Mouse (Mus musculus) lung, postnatal 25 days (tissue): Measurements from ENCODE around the gene Krit1.
"Not testable (repeated sequence)": the region's sequence is repeated elsewhere in the genome, so short reads cannot be mapped to it uniquely, and the experiment has no call there.

Source experiments
- DNase-seq: peaks from one replicate; pipeline ENCODE4 v3.0.0; 2022; ENCODE audit warnings: low spot score

Gene Krit1

DNA sequence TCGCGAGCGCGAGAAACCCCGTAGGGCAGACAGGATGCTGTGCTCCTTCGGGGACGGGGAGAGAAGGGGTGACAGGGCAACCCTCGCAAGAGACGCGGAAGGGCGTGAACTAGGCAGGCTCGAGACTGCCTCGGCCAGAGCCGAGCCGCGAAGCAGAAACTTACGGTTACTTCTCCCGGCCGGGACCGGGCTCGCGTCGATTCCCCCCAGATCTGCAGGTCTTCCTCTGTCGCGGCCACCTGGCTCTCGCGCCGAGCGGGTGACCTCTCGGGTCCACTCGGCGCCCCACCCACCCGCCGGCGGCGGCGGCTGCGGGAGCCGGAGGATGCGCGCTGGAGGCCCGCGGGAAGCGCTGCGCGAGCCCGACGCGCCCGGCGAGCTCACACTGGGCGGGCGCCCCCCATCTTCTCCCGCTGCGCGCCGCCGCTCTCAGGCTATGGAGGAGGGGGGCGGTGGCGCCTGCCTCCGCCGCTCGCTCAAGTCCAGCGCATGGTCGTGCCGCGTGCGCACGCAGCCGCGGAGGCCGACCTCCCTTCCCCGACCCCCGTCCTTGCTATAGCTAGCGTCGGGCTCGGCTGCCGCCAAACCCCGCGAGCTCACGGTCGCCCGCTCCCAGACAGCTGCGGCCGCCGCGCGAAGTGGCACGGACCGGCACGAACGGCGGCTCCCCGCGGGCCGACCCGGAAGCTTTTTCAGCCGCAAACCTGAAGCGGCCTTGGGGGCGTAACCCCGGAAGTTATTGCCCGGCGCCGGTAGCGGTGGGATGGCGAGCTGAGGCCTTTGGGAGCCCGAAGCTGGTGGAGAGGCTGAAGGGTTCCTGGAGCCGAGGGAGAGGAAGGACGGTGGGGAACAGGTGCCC, at the start of gene Krit1, which contains the start of gene Ankib1:
TSS of gene Krit1 (plus strand) at position 752 of the 859 bp plus-strand sequence.
TSS of gene Ankib1 (minus strand) at position 493 of the 859 bp plus-strand sequence.
- DNase-seq = peak; percentile 90

DNA sequence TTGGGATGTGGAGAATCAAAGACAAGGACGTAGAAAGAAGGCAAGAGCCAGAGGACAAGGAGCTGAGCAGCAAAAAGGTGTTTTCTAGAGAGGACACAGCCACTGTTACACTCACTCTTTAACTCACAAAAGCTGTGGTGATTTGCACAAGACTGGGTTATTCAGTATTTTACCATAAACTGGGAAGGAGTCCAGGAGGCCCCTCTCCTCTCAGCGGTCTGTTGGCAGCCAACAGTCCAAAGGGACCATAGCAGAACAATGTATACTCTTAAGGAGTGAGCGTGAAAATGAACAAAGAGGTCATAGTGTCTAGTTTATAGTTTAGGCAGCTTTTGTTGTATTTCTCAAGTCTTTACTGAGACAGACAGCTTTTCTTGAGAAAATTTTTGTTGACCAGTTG, 31.5 kb upstream of the Krit1 start:
- DNase-seq = no peak

DNA sequence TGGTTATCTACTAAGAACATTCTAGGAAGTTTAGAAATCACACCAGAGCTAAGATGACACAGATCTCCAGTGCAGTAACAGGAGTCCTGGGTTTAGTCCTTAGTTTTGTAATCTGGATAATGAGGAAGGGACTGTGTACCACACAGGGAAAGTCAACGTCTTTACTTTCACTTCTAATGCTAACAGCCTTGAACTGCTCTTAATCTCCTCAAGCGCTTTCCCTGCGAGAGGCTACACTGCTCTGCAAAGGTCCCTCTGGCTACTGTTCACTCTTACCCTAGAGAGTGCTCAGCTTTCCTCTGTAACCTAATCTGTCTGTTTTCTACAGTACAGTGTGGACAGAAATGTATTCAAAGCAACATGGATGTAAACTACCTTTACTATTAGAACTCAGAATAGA, 31.0 kb upstream of the Krit1 start:
- peak; percentile 16 for DNase-seq

DNA sequence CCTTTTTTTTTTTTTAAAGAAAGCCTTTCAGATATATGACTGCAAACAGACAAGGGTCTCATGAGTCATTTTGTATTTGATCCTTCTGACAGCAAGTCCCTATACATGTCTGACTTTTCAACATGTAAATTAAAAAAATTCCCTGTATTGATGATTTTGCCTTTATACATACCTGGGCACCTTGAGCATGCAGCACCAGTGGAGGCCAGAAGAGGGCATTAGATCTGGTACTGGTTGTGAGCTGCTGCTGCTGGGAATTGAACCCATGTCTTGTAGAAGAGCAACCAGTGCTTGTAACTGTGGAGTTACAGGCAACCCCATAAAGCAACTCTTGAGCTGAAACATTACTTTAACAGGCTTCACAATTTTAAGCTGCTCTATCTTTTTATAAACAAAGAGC, 20.3 kb upstream of the Krit1 start:
- no peak for DNase-seq

DNA sequence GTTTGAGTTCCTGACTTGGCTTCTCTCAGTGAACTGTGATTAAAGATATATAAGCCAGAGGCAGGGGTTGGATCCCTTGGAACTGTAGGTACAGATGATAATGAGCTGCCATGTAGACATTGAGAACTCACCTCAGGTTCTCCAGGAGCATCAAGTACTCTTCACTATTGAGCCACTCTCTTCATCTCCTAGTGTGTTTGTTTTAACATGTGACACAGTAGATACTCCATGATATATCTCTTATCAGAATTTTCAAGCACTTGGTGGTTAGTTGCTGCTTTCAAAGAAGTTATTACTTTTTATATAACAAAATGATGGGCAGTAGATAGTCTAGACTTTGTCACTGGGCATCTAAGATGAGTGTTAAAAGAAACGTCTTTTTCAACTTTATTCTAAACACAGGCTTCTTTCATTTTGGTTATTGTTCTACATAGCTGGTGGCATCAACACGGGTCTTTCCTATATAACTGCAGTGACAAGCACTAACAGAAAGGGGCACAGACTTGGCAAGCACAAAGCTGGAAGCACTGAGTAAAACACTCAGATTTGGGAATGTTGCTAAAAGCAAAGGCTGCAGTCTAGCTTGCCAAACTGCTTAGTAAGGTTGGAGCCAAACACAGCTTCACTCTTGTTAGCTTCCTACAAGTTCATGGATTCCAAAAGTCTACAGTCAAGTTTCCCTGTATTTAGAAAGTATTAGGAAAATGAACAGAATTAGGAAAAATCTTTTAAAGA, 18.9 kb upstream of the Krit1 start:
- no peak for DNase-seq

DNA sequence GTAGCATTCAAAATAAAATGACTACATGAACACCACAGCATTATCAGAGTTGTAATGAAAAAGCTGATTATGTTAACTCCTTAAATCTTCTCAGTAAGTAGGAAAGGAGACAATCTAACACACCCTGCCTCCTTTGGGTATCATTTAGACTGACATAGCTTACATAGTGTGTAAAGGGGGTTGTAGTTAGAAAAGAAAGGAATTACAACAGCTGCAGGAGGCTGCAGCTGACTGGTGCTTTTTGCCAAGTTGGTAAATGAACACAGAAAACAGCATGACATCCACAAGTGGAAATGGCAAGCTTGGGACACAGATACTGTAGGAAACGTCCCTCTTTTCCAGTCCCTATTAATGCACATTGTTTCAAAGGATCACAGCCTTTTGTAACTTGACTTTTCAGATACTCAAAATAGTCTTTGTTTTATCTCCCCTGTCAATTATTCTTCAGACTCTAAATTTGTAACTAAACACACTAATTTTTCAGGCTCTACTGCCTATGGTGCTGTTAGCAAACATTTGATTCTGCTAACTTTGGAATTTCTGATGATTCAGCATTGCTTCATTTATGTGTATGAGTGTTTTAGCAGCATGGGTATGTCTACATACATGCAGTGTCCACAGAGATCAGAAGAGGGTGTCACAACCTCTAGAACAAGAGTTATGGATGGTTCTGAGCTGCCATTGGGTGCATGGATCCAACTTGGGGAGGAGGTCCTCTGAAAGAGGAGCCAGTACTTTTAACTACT, 18.1 kb upstream of the Krit1 start:
- DNase-seq = no peak

DNA sequence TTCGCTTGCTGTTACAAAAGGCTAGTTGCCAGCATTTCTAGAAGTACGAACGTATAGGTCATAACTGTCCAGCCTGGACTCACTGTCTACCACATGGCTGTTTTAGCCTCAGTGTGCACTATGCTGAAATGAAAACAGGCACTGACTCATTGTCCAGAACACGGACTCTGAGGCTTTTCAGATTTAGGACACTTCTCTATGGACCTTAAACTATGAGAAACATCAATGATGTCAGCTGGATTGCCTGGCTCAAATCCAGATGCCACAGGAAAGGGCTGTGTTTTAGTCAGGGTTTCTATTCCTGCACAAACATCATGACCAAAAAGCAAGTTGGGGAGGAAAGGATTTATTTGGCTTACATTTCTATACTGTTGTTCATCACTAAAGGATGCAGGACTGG, 15.4 kb upstream of the Krit1 start:
- DNase-seq = no peak

DNA sequence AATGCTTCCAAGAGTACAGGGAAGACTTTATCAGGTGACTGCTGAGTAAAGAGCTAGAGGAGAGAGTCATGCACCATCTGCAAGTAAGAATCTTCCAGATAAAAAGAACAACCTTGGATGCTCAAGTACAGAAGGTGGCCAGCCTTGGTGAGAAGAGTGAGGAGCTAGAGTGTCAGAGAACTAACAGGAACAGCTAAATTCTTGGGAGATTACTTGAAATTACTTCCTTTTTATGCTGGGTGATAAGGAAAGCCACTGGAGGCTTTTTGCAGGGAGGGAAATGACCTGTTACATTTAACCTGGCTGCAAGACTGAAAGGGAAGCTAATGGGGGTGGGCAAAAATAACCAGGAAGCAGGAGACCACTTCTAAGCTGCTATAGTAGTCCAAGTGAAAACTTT, 11.9 kb upstream of the Krit1 start:
- DNase-seq = no peak

DNA sequence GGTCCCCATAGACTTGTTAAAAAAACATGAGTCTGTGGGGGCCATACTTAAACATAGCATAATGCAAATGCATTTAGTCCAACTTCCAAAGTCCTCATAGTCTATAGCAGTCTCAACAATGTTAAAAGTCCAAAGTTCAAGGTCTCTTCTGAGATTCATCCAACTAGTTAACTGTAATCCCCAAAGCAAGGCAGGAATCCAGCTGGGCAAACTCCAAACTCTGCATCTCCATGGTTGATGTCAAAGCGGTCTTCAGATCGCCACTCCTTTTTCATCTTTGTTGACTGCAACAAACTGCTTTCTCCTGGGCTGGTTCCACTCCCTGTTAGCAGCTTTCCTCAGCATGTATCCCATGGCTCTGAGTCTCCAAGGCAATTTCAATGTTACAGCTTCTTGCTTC, 5.9 kb upstream of the Krit1 start:
- DNase-seq = not testable (repeated sequence)

DNA sequence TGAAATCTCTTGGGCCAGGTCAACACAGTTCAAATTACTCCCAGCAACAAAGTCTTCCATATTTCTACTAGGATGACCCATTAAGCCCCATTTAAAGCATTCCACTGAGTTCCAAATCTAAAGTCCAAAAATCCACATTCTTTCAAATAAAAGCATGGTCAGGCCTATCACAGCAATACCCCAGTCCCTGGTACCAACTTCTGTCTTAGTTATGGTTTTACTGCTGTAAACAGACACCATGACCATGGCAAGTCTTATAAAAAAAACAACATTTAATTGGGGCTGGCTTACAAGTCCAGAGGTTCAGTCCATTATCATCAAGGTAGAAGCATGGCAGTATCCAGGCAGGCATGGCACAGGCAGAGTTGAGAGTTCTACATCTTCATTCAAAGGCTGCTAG, 4.3 kb upstream of the Krit1 start:
- not testable (repeated sequence) for DNase-seq

DNA sequence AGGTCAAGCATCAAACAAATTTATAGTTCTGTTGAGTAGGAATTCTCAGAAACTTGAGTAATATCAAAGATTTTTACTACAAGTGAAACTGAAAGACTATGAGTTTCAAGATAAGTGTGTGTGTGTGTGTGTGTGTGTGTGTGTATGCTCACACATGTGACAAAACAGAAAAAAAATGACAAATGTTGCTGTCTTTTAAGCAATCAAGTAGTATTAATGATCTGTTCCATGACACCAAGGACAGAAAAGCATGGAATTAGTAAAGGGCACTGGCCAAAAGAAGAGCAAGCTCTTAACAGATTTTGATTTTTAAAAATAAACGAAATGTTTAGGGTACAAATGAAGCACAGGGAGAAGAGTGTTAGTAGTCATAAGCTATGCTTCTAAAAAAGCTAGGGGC, 2.9 kb upstream of the Krit1 start:
- DNase-seq = no peak

DNA sequence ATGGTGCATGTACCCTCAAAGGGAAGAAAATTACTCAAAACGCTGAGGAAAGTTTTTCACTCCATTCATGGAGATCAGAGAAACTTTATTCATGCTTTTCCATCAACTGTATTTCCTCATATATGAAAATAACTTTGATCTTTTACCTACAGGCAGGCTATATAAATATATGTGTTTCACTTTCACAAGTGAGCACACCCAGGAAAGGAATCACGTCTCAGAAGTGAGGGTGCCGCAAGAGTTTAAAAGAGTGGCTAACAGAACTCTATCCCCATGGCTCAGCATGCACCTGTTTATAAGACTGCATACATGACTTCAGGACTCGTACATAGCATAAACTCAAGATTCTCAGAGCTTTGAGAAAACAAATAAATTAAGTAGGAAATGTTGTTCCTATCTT, 2.1 kb upstream of the Krit1 start:
- no peak for DNase-seq

DNA sequence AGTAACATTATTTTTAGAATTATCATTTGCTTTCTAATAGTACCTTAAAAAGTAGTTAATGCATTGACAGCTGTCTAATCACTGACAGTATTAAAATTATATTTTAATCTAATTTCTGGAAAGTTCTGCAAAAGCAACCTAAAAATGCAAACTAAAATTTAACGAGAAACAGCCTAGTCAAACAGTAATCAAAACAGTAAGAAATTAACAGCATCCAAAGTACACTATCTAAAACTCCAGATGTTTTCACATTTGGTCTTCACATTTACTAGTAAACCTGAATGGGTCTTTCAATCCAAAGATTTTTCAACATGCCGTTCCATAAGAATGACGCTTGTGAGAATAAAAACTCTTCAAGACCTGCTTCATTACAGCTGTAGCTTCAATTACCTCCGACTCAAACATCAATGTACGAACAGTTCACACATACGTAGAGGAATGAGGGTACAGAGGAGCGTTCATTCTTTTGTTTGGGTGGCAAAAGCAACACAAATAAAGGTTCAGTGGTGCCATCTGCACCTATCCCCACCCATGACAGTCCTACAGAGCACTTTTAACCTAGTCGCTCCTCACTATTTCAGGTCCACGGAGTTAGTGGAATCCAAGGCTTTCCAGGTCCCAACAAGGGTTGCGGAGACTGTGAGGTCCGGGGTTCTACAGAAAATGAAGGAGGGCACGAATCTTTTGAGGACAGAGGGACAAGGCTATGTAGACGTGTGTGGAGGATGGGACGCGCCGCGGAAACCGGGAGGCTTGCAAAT, 1.1 kb upstream of the Krit1 start:
- DNase-seq = no peak

DNA sequence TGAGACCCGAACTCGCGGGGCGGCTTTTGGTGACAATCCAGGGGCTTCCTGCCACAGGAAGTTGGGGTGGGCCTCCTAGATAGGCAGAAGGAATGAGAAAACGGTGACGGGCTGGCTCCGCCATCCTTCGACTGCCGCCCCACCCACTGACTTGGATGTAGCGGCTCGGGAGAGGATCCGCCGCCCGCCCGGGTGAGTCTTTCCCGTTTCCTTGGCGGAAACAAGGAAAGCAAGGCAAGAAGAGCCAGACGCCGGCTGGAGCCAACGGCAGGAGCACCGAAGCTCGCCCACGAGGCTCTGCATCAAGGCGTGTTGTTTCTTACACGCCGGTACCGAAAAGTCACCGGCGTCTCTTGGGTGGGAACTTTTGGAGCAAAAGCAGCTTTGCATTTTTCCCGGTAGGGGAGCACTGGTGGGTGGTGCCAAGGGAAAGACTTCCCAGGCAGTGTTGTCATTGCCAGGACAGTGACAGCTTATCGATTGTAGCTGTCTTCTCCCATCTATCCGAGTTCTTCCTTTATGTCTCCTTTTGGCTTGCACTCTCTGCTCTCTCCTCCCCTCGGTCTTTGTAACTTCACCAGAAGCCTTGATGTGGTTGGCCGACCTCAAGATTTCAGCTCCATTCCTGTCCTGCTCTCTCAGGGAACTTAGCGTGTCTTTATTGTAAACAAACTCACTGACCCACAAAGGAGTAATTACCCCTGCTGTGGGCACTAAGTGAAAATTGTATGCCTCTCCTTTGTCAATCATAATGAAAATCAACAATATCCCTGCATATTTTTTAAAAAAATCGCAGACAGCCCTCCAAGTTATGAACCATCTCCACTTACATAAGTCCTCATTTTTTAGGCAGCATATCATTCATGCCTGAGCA, 545 bp downstream of the Krit1 start:
- no peak for DNase-seq

DNA sequence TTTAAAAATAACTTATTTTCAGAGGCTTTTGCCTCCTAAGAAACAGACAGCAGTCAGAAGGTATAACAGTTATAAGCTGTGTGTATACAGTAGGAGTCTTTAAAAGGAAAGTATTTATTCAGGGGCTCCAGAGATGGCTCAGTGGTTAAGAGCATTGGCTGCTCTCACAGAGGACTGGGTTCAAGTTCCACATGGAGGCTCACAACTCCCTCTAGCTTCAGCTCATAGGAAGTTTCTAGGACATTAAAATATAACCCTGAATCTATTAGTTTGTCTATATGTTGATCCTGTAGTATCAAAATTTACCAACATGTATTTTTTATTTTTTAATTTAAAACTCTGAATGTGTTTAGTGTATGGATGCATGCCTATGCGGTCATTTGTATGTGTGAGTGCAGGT, 5.5 kb downstream of the Krit1 start:
- DNase-seq = no peak

DNA sequence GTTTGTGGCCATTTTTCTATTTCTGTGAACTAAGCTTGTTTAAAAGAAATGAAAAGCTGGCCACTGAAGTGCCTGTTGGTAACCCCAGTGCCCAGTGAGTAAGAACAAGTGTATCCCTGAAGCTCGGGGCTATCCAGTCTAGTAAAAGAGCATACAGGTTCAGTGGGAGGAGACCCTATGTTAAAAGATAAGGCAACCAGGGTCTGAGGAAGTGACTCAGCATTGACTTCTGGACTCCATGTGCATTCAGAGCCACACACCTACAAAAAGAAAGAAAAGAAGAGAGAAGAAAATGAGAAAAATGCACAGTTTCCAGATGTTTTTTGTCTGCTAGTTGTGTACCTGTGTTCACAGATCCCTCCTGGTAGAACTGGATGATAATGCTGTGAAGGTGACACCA, 31.1 kb downstream of the Krit1 start:
- no peak for DNase-seq

DNA sequence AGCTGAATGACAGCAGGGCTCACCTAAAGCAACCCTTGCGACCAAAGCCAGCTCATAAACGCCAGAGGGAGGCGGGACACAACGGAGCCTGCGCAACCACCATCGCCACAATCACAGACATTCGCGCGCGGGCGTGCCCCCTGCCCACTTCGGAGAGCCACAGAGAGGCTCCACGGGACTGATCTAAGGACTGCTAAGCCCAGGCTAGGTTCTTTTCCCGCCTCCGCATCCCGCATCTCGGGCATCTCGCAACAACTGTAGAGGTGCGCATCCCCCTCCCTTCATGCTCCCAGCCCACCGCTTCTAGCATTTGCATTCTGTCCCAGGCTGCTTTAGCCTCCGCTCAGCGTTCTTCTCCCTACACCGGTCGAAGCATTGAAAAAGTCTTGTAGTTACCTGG, 42.0 kb downstream of the Krit1 start, which contains the start of gene Lrrd1:
TSS of gene Lrrd1 (plus strand) at position 148 of the 400 bp plus-strand sequence.
- DNase-seq = no peak

DNA sequence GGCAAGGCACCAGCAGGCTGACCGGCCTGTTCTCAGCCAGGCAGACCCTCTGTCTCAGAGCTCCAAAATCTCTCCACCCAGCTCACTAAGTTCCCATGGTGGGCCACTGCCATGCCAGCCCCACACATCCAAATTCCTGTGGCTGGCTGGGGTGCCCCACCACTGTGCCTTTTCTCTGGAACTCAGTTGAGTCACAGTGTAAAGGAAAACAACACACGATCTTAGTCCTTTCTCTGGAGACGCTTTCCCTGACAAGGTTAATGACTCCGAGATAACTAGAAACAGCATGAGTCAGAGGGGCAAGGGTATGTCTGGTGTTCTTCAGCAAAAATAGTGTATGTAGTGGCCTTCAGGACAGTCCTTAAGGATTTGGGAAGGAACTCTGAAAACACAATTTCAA, 67.2 kb downstream of the Krit1 start:
- no peak for DNase-seq

DNA sequence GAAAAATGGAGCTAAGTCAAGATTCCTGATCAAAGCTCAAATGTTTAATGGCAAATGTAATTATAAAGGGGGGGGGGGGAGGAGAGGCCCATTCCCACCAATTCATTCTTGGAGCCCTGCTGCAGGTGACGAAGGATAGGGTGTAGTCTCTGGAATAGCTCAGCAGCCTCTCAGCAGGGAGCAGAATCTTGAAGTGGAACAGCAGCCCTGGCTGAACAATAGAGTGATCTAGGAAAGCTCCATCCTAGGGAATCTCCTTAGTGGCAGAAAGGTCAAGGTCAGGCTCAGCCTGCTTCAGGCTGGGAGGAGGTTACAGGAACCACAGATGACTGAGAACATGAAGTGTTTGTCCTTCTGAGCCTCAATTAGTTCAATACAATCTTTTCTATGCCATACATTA, 69.4 kb downstream of the Krit1 start:
- DNase-seq = no peak

DNA sequence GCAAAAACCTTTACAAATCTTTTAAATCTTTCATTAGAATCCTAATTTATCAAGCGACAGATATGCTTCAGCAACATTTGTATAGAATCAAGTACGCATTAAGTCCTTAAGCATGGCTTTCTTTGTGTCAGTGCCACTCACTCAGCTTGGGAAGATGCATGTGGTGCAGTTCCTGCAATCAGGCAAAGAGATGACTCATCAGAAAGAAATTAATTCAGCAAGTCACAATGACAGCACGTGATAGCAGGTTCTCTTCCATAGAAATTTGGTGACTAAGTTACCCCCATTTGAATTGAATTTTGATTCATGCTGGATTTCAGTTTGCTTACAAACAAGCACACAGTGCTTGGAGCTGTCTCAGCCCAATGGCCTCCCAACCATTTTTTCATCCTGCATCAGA, 70.5 kb downstream of the Krit1 start:
- DNase-seq = no peak

DNA sequence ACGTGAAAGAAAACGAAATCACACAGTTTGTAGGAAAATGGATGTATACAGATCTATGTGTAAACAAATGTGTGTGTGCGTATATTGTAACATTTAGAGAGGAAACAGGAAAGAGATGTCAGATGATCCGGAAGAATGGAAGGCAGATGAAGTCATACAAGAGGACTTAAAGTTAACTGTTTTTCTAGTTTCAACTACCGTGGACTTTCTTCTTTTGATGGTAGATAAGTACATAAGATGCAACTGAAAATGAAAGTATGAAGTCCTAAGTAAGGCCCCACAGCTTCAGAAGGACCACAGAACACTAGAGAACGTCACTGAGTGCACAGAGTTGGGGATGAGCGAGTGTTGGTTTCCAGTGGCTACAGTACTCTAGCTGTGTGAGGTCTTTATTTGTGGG, 83.9 kb downstream of the Krit1 start:
- not testable (repeated sequence) for DNase-seq
